Mouse (Mus musculus): ENCODE data around the gene Stard13.

- TF ChIP-seq CTCF (IDR thresholded peaks at IDR 0.05; ENCODE audit: extremely low read depth, insufficient read depth, insufficient read length, insufficient replicate concordance) (no peak), POLR2A (IDR thresholded peaks at IDR 0.05; ENCODE audit: low read depth, low read length) (no peak)
Measured at GRCm38 (mm10) chr5:151175897-151176313, 57.7 kb downstream of the Stard13 start.
